Mouse (Mus musculus) gastrocnemius, postnatal 4 days (tissue): ENCODE results near the gene Gpc6. TPM values are rescaled to one million over a fixed set of nuclear protein-coding genes. Genes with fewer than 3 reads are reported as not detected.

ENCODE experiments used
- DNase-seq, 2 experiments: peaks; one replicate each; pipeline ENCODE4 v3.0.0; 2021 to 2022; ENCODE audit warnings: low spot score in 2 of 2, mixed read lengths in 2 of 2
- total RNA-seq, 2 experiments: library from RNA; stranded (reverse); gene quantifications; 2 replicates each; pipeline ENCODE4 v1.2.3; 2021

The Gpc6 gene
- total RNA-seq, 2 experiments from 2014 or later: 23.6 to 26.7 TPM

DNA sequence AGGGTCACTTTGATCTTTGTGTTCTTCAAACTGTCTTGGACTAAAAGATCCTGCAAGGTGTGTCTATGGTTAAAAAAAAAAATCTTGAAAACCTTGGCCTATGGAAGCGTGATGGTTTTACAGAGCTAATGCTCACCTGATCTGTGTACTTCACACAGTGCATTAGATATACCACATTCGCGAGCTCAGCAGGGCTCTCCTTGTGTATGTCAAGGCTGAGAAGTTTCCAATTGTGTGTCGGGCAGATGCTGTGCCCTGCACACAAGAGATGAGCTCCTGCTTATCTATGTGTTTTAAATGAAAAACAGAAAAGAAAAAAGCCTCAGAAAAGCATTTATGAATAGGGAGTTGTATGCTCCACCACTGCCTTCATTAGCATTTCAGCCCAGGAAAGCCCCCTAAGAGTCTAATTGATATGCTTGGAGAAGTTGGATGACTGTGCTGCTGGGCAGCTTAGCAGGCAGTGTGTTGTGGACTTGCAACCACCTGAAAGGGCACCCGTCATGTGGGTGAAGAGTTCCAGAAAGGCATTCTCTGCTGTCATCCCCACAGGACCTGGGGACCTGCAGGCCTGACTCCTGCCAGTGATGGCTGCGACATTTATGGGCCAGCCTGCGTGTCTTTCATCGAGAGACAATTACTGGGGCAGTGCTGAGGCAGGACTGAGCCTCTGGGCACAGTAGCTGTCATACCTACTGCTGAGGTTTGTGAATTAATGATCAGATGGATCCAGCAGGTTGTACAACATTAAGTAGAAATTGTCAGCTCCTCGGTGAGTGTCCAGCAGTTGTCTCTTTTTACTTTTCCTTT lies 436.2 kb downstream of the Gpc6 start:
- no peak for DNase-seq

- no peak for DNase-seq
These were observed 436.8 kb downstream of the Gpc6 start for GRCm38 (mm10) chr14:117361965-117362309.

- no peak for DNase-seq
These were observed 444.3 kb downstream of the Gpc6 start for GRCm38 (mm10) chr14:117369331-117369866.

- no peak for DNase-seq
These were observed 451.8 kb downstream of the Gpc6 start for GRCm38 (mm10) chr14:117376822-117377376.

- DNase-seq: no peak
These were observed 454.9 kb downstream of the Gpc6 start for GRCm38 (mm10) chr14:117379979-117380378.

GRCm38 (mm10) chr14:117383188-117383587 lies 458.1 kb downstream of the Gpc6 start:
- no peak for DNase-seq

- DNase-seq: no peak
These were observed 459.1 kb downstream of the Gpc6 start for GRCm38 (mm10) chr14:117384096-117384770.

GRCm38 (mm10) chr14:117385731-117386270 lies 460.7 kb downstream of the Gpc6 start:
- DNase-seq: no peak

- no peak for DNase-seq
These were observed 465.7 kb downstream of the Gpc6 start for GRCm38 (mm10) chr14:117390794-117391320.

GRCm38 (mm10) chr14:117391412-117391811 lies 466.3 kb downstream of the Gpc6 start:
- DNase-seq: no peak

GRCm38 (mm10) chr14:117397165-117397564 lies 472.1 kb downstream of the Gpc6 start:
- no peak for DNase-seq

- DNase-seq: no peak
These were observed 482.9 kb downstream of the Gpc6 start for GRCm38 (mm10) chr14:117407824-117408524.

DNA sequence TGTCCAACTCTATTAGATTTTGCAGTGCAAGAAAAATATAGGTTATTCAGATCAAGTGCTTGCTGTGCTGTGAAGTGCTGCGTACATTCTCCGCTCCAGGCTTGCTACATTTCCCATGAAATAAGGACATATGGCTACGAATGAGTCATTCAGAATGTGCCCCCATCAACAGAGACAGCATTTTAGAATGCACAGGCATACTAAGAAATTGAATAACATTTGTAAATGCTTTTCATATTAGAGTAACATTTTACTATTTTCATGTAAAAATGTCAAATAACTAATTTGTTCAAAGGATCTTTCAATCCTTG lies 483.4 kb downstream of the Gpc6 start:
- no peak for DNase-seq

- DNase-seq: no peak
These were observed 484.7 kb downstream of the Gpc6 start for GRCm38 (mm10) chr14:117409778-117410177.

DNA sequence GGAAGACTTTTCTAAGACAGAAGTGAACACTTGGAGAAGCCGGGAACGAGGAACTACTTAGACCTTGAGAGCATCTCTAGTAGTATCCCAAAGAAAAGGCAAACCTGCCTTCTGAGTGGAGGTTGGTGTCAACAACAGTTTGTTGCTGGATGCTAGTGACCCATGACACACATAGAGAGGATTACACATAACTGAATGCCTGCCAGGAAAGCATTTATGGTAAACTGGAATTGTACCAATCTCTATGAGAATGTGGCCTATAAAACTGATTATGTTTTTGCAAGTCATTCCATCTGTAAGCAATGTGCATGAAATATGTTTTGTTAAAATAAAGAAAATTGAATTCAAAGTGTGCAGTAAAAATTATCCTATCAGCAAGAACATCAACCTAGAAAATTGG lies 485.4 kb downstream of the Gpc6 start:
- DNase-seq: no peak

DNA sequence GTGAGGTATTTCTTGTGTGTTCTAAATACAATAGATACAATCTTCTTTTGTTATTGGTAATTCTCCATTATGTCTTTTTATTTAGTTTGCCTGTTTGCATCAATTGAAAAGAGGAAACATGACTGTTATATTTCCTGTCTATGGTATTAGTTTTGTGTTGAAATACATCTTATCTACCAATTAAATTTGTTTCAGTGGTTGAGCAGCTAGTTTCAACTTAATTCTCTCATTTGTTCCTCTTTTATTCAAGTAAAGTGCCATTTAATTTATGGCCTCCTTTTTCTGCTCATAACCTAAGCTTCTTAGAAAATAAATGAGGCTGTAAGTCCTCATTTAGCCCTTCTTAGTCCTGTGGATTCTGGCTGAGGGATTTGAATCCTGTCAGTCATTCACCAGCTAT lies 489.9 kb downstream of the Gpc6 start:
- DNase-seq: no peak

- no peak for DNase-seq
These were observed 494.6 kb downstream of the Gpc6 start for GRCm38 (mm10) chr14:117419561-117420218.

DNA sequence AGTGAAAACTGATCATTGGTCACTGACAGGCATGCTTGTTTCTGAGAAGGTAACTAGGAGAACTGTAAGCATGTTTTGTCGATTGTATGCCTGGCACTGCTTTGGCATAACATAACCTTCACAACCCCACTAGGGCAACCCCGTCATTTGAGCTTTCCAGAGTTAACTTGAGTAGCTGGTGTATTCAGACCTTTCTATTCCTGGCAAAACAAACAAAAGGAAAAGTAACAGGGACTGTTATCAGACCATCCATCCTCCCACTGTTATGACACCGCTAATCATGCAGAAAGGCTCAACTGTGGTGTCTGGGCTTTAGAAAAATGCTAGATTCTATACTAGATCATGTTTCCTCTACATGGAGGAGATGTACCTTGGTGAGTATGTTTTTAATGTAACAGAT lies 496.1 kb downstream of the Gpc6 start:
- no peak for DNase-seq

DNA sequence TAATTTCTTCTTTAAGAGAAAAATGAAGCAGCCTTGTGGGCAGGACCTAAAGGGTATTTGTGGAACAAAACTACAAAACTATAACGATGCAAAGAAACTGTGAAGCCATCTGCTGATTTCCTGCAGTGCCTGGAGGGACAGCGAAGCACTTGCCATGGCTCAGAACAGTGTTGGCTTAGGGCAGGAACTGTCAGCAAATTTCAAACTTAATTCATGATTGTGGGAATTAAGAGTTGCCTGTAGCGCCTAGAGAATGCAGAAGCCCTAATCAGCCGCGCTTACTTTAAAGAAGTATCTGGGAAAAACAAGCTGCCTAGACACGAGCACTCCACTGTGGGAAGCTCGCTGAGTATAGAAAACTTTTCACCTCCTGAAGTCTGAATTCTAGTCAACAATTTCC lies 501.0 kb downstream of the Gpc6 start:
- DNase-seq: no peak

- no peak for DNase-seq
These were observed 502.7 kb downstream of the Gpc6 start for GRCm38 (mm10) chr14:117427776-117428175.

DNA sequence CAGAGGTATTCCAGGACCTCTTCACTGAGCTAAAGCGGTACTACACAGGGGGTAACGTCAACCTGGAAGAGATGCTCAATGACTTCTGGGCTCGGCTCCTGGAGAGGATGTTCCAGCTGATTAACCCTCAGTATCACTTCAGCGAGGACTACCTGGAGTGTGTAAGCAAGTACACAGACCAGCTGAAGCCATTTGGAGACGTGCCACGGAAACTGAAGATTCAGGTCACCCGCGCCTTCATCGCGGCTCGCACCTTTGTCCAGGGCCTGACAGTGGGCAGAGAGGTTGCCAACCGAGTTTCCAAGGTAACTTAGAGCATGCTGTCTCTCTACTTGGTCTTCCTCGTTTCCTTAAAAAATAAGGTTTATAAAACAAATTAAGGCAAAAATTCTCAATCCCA lies 510.6 kb downstream of the Gpc6 start:
- peak in 1 of 2 experiments; percentile 7 for DNase-seq
